Mouse (Mus musculus): Measurements from ENCODE around the gene Phtf1. TPM values are rescaled to one million over a fixed set of nuclear protein-coding genes. Genes with fewer than 3 reads are reported as not detected.

The Phtf1 gene
- 15.1 and 20.0 TPM in 2 replicates for polyA plus RNA-seq (2012)

DNA sequence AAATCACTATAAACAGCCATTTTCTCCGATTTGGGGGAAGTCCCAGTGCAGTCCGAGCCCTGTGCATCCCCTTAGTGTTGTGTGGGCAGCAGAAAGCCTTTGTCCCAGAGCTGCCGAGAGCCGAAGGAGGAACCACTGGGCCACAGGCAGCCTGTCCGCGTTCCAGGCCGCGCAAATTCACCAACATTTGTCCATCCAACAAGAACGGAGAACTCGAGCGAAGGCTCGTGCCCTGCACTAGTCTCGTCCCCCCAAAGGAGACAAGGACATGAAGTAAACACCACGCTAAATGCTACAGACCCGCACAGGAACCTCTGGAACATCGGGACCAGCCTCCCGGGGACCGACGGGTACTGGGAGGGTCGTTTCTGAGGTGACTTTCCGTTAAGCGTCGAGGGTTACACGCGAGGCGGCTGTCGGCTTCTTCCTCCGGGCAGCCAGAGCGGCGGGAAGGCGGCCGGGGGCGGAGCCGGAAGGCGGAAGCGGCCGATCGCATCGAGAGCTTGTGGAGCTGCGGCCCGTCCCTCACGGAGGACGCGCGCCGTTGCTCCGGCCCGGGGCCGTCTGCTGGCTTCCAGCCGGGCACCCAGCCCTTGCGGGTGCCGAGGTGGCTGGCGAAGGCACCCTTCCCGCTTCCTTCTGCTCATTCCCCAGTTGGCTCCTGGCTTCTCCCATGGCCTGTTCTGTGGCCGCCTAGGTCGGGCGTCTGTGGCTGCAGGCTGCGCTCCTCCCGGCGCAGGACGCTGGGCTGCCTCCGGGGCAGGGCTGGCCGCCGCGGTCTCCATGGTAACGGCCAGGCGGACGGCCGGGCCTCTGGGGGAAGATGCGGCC is at the start of gene Phtf1:
TSS of gene Phtf1 (plus strand) at position 250 of the 831 bp plus-strand sequence.
- no peak for TF ChIP-seq GATA1 (IDR thresholded peaks at IDR 0.05; ENCODE audit: low read length)

DNA sequence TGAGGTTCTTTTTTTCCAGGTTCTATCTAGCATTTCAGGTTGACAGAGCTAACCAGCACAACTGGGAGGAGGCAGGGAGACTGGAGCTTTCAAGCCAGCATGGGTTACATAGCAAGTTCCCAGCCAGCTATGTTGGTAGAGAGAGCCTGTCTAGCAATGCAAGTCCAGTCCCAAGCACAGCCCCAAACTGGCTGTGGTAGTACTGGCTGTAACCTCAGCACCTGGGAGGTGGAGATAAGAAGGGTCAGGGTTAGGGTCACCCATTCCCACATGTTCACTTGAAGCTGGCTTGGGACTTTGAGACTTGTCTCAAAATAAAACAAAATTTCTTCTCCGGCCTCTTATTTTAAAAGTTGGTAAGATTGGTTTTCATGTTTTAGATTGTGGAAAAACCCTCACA is 47.8 kb upstream of the Phtf1 start:
- TF ChIP-seq GATA1 (IDR thresholded peaks at IDR 0.05; ENCODE audit: low read length), result no peak

DNA sequence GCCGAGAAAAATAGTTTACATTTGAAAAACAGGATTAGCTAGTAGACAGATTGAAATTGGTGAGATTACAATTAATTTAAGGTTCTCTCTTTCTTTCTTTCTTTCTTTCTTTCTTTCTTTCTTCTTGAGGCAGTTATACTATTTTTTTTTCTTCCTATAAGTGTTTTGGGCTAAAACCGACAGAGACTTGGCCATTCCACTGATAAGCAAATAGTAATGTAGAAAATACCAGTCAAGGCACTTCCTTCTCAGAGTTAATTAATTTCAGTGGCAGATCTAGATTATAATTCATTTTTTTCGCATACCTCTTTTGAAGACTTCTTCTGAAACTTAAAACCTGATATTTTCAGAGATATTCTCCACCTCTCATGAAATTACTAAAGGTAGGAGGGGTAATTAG is 42.6 kb upstream of the Phtf1 start:
- TF ChIP-seq GATA1 (IDR thresholded peaks at IDR 0.05; ENCODE audit: low read length), result no peak

DNA sequence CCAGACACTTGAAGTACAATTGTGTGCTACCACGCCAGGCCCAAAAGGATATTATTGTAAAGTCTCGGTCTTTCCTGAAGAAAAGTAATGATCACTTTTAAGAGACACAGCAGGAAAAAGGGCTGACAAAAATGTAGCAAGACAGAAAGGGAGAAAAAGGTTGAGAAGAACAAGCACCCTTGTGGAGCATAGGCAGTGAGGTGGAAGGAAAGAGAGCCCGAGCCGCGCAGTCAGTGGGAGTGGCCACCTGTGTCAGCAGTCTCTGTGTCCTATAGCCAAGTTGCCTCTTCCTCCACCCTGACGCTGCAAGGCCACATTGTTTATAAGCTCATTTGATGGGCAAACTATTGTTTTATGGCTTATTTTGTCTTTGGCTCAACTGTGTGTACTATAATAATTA is 40.4 kb upstream of the Phtf1 start:
- no peak for TF ChIP-seq GATA1 (IDR thresholded peaks at IDR 0.05; ENCODE audit: low read length)

DNA sequence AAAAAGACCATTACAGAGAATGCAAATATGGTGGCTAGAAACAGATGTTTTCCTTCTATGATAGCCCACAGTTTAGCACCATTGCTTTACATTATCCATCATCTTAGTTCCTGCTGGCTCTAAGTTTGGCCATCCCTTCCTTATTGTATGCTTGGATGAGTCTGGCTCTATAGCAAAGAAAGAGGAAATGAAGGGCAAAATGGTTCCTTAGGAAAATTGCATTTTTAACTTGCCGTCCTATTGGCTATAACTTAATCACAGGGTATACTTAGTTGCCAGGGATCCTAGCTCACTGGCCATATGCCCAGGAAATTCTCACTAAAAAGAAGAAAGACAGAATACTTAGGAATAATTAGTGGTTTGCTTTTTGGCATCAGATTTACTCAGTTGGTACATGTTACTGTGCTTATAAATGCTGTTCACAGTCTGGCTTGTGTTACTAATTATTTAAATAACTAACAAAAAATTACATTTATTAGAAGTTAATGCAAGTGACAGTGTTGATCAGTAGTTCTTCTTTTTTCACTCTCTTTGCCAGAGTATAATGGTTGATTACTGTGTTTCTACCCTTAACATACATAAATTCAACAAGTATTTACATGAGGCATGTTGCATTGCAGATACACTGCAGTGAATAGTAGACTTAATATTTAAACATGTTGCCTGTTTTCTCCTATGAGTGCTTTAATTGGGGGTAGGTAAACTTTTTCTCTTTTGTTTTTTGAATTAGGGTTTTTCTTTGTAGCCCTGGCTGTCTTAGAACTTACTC is 22.9 kb upstream of the Phtf1 start:
- TF ChIP-seq GATA1 (IDR thresholded peaks at IDR 0.05; ENCODE audit: low read length), result no peak

DNA sequence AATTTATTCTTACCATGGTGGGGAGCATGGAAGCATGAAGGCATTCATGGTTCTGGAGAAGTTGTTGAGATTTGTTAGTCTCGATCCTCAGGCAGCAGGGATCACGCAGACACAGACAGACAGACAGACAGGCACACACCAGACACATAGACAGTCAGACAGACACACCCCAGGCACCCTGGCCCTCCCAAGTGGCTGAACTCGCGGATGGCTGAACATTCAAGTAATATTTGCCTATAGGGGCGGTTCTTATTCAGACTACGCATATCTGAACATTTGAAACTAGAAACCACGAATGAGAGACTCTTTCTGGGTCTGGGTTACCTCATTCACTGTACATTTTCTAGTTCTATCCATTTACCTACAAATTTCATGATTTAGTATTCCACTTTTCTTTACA is 19.2 kb upstream of the Phtf1 start:
- TF ChIP-seq GATA1 (IDR thresholded peaks at IDR 0.05; ENCODE audit: low read length), result no peak

DNA sequence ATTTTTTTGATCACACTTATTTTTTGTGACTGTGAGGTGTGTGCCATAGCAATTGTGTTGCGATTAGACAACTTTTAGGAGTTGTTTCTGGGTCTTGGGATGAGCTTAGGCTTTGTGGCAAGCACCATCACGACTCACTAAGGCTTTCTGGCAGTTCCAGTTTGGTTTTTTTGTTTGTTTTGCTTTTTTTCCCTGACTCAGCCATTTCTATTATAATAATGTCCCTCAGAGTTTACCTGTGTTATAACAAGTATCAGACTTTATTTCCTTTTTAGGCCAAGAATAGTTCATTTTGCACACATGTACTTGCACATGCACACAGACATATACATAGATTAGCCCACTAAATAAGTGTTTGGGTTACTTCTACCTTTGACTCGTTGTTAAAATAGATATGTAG is 7.3 kb upstream of the Phtf1 start:
- TF ChIP-seq GATA1 (IDR thresholded peaks at IDR 0.05; ENCODE audit: low read length), result no peak

DNA sequence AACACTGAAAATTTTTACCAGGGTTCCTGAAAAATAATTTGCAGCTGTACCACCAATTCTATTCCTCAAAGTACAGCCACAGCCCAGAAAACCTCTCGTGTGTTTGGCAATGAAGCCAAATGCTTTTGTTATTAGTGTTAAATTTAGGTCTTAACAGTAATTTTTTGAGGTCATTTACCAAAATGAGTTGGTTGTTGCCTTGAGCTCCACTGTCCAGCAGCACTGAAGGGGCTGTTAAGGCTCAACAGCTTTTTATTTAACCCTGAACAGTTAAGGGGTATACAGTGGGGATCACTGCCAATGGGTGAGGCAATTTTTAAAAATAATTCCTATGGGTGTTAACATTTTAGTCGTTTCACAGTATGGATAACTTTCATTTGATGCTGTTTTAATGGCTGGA is 679 bp upstream of the Phtf1 start:
- TF ChIP-seq GATA1 (IDR thresholded peaks at IDR 0.05; ENCODE audit: low read length), result no peak

DNA sequence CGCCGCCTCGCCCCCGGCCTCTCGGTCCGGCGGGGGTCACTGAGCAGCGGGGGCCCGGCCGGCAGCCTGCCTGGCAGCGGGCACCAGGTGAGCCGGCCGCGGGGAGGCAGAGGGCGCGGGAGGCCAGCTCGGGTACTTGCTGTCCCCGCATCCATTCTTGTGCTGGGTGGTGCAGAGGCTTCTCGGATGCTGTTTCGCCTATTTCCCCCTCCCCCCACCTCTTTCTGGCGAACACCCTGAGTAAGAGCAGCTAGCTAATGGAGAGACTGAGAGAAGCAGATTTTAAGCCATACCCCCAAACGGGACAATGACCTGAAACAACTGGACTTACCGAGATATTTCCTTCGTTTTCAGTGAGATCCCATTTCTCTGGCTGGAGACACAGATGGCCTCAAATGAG is 791 bp downstream of the Phtf1 start:
- no peak for TF ChIP-seq GATA1 (IDR thresholded peaks at IDR 0.05; ENCODE audit: low read length)

DNA sequence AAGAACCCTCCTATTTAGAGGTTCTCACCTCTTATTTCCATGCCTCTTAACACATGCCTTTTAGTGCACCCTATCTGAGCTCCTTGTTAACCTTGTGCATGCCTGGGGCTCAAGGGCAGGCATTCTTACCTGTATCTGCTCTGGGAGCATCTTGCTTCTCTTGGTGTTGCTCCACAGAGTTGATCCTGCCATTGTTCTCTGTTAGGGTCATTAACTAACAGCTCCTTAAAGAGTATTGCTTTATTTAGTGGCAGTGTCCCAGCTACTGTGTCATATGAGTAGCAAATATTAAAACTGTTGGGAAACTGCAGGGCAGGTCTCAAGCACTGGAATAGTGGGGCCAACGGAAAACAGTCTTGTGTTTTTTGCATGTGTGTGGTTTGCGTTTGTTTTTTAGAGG is 3.2 kb downstream of the Phtf1 start:
- no peak for TF ChIP-seq GATA1 (IDR thresholded peaks at IDR 0.05; ENCODE audit: low read length)

DNA sequence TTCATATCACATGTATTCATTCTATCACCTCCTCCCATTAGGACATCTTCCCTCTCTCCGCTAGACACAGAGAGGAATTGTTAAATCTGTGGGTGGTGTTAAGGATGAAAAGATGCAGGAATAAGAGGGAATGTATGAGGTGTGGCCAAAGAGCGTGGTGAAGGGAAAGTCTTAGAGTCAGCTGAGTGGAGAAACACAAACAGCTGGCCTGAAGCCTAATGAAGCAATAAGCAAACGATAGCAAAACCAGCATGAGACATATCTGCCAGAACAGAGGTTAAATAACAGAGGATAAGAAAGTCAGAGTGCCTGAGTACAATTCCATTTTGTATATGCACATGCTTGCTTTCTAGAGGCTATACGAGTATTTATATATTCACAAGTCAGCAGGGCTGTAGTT is 16.6 kb downstream of the Phtf1 start:
- no peak for TF ChIP-seq GATA1 (IDR thresholded peaks at IDR 0.05; ENCODE audit: low read length)

DNA sequence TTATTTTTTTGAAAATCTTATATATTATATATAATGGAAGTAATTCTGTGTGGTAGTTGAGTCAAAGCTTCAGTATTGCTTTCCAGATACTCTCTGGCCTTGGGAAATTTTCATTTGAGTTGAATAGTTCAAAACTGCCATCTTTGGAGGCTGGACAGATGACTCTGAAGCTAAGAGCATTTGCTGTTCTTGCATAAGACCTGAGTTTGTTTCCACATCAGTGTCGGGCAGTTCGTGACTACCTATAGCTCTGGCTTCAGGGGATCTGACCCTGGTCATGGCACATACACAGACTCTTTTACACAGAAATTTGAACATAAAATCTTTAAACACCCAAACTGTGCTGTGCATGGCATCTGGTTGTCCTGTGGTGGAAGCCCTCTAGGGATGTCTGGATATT is 17.3 kb downstream of the Phtf1 start:
- TF ChIP-seq GATA1 (IDR thresholded peaks at IDR 0.05; ENCODE audit: low read length), result no peak

DNA sequence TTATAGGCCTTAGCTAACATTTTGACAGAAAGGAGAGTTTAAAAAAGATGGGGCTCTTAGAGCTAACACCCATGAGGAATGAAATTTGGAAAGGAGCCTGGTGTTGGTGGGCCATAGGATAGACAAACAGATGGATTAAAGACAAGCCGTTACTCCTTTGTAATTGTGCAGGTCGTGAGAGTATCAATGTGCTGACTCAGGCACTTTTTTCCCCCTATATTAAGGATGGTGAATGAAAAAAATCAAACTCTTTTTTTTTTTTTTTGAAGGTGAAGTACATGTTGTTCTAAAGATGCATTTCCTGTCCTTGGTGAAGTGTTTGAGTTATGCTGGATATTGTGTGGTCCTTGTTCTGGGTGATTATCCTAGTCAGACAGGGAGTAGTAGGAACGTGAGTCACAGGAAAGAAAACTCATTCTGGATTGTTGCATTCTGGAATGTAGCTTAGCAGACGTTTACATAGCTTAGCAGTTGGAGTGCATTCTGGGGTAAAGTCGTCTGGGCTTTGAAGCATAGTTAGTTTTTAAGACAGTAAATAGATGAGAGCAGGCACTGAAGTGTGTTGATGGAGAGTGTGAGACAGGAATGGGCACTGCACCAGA is 20.0 kb downstream of the Phtf1 start:
- TF ChIP-seq GATA1 (IDR thresholded peaks at IDR 0.05; ENCODE audit: low read length), result no peak

DNA sequence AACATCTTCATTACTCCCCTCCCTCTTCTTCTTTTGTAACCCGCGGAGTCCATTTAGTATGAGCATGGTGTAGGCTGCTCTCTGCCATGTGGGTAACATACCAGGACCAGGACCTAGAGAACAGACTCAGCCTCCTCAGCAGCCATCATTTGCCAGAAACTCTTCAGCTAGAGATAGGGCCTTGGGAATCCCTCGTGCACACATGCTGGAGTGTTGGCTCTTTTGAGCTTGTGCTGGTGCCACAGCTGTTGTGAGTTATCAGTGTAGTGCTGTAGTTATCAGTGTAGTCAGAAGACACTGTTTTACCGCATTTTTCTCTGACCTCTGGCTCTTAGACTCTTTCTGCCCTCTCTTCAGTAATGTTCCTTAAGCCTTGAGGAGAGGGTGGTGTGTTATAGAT is 21.4 kb downstream of the Phtf1 start:
- TF ChIP-seq GATA1 (IDR thresholded peaks at IDR 0.05; ENCODE audit: low read length), result no peak

DNA sequence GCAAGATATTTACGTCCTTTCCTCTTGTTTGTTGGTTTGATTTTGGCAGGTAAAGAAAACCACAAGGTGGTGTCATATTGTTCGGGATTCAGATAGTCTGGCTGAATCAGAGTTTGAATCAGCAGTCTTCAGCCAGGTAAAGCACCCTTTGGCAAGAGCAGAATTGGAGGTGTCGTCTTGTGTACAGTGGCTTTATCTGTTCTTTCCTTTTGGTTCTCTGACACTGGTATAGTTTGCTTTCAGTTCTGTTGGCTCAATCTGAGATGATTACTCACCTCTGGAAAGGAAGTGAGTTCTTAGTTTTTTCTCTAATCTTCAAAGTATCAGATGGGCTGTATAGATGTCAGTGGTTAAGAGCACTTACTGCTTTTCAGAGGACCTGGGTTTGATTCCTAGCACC is 23.4 kb downstream of the Phtf1 start:
- no peak for TF ChIP-seq GATA1 (IDR thresholded peaks at IDR 0.05; ENCODE audit: low read length)

DNA sequence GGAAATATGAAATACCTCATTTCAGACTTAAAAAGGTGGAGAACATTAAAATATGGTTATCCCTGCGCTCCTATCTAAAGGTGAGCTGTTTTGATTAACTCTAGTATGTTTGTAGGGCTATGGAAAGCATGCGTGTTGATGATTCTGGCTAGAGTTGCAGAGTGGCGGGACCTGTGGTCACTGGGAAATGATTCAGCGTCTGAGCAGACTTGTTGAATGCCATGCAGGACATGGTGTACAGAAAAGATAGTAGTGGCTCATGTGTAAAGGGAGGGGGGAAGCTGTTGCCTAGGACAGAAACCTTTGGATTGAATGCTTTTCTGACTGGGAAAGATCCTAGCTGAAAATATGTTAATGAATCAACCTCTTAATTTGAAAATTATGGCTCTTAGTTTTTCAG is 30.8 kb downstream of the Phtf1 start:
- no peak for TF ChIP-seq GATA1 (IDR thresholded peaks at IDR 0.05; ENCODE audit: low read length)

All from G1E-ER4 (cell line).